Mouse (Mus musculus) lung, adult 2 months (tissue): Measurements from ENCODE around the gene Tmem240.

Experiments
- CTCF ChIP-seq: fragments of 200-500 bp; IDR thresholded peaks from 2 replicates; pipeline ENCODE4 v1.5.1; 2011; ENCODE audit warnings: mild to moderate bottlenecking, low read length, control low read depth; ENCODE audit not compliant: insufficient read depth
- POLR2A ChIP-seq: fragments of 200-500 bp; IDR thresholded peaks from 2 replicates; pipeline ENCODE4 v1.6.1; 2011; ENCODE audit warnings: low read depth, mild to moderate bottlenecking, control low read depth, low read length, borderline replicate concordance; ENCODE audit errors: extremely low read depth

DNA sequence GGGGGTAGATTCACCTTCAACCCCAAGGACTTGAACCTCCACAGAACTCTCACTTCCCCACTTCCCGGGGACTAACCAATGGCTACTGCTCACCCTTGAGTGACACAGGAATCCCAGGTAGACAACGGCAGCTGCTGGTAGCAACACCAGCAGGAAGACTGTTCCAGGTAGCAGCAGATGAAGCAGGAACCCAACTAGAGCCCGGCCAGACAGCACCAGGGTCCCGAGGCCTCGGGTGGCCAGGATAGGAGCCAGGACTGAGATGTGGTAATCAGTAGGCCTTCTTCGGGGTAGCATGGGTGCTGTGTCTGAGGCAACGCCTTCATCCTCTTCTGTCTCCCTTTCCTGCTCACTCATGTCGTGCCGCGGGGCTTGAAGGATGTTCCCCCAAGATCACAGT lies 50.6 kb downstream of the Tmem240 start:
- TF ChIP-seq POLR2A (no peak), CTCF (no peak)
